Mouse (Mus musculus): ENCODE measurements at regions not wholly inside any gene's neighbourhood (a gene's known extent, or its start where the extent isn't known, plus 50 kb on each side); places are given as distances from the start of the nearest gene placed in this dataset.

DNA sequence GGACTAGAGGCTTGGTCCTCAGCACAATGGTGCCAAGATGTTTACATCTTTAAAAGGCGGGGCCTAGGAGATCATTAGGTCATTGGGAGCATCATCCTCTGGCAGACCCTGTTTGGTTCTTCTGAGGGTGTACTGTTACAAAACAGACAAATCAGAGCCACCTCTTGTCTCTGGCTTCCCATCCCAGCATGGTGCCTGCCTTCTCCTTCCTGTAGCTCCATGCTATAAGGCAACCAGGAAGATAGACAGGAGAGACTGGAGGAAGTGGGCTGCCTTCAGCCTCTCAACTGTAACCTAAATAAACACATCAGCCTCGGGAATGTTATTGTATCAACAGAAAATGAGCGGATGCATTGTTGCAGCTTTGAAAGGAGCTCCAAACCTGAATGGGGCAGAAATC is 529.8 kb upstream of the Gm765 start:
- ATAC-seq (replicated peaks; ENCODE audit: low read depth, poor library complexity, severe bottlenecking): no peak

DNA sequence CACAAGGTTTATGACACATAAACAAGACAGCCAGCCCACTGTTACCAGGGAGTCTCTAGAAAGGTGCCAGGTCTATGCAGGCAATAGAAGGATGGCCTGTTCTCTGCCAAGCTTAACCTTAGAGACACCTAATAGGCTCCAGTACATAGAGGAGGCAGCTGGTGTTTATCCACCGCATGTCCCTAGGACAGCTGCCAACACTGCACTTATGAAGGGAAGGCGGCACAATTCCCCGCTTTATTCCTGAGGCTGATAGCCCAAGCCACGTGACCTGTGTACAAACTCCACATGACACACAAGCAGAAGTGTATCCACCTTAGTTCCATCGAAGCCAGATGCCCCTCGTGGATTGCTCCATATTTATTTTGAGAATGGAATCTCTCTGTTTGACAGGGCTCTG is 527.2 kb upstream of the Gm765 start:
- ATAC-seq (replicated peaks; ENCODE audit: low read depth, poor library complexity, severe bottlenecking): no peak

DNA sequence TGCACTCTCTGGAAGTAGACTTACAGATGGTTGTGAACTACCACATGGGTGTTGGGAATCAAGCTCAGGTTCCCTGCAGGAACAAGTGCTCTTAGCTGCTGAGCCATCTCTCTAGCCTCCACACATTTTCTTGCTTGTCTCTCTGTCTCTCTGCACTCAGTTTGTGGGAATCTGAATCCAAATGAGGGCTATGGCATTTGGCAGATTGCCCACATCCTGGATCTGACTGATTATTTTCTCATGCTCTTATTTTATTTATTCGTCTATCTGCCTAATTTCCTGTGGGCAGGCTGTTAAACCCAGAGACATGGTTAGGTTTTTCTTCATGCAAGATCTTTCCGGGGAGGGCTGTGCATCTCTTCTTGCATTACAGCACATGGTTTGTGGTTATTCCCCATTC is 521.8 kb upstream of the Gm765 start:
- ATAC-seq (replicated peaks; ENCODE audit: low read depth, poor library complexity, severe bottlenecking): no peak

DNA sequence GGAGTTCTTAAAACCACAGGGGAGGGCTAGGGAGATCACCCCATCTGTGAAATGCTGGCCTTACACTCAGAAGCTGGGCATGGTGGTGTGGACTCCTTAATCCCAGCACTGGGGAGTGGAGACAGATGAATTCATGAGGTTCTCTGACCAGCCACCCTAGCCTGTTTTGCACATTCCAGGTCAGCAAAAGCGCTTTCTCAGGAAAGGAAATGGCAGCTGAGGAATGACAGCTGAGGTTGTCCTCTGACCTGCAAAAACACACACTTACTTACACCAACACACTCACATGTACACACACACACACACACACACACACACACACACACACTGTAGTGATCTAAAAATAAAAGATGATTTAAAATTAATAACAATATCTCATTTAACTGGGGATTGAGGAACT is 513.4 kb upstream of the Gm765 start:
- ATAC-seq (replicated peaks; ENCODE audit: low read depth, poor library complexity, severe bottlenecking): no peak

DNA sequence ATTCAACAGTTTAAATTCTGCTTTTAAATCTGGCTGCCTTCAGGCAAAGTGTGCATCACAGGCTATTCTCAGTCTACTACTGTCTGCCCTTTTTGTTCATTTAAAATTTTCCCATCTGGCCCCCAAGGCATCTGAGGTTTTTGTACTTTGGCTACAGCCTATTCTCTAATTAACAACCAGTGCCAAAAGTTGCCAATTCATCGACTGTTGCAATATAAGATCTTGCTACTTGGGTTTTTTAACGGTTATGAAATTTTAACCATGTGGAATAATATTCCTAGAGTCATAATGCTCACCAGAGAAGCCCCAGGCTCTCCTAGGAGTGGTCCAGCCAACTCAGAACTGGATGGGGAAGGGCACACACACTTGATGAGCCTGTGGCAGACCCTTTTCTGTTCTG is 508.4 kb upstream of the Gm765 start:
- ATAC-seq (replicated peaks; ENCODE audit: low read depth, poor library complexity, severe bottlenecking): no peak

DNA sequence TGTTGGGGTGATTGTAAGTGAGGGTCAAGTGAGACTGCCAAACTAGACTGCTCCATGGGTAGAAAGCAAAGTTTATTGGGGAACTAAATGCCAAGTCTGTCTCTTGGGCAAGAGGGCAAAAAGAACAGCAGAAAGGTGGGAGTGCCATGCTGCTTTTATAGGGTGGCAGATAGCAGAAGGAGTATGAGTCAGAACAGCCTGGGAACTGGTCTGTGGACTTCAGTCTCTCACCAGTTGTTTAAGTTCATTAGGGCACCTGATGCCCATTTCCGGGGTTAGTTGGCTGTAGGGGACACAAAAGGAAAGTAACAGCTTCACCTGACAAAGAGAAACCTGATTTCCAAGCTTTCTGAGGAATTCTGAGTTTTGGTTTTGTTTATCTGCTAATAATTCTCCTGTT is 506.3 kb upstream of the Gm765 start:
- no peak for ATAC-seq (replicated peaks; ENCODE audit: low read depth, poor library complexity, severe bottlenecking)

DNA sequence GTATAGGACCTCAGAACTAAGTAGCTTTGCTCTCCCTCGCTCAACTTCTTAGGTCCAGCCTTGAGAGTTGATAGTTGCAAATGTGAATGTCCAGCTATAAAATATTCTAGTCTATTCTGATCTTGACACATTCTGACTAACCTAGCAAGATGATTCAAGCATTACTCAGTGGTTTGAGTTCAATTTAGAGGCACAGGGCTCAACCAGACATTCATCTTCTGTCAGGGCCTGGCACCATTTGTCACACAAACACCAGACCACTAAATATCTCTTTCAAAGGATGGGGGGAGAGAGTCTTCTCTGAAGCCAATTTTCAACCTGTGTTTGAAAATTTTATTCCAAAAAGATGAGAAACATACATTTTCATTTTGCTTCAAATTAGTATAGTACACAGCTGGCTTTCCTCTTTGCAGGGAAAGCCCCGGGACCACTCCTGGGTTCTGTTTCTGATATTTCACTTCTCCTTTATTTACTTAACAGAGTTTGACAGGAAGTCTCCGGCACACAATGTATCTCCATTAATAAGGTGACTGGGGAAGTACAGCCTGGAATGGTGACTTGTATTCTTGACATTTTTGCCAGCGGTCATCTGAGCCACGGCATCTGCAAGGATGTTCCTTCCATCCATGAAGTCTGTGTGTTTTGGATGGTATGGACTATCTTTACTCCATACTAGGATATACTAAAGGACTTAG is 503.6 kb upstream of the Gm765 start:
- ATAC-seq (replicated peaks; ENCODE audit: low read depth, poor library complexity, severe bottlenecking): peak; percentile 59

DNA sequence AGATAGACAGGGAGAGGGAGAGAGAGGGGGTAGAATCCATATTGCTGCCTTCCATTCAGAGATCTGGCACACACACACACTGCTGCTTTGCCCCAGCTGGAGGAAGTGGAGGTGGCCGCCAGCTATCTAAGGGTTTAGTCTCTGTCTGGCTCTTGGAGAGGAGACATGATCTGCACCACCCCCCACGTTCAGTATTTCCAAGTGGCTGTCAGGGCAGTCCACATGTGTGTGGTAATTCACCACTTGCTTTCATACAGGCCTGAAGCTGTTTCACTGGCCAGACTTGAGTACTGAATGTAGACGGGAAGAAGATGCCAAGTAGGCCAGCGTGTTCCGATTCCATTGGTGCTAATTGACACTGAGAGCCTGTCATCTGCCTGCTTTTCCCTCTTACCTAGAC is 501.0 kb upstream of the Gm765 start:
- ATAC-seq (replicated peaks; ENCODE audit: low read depth, poor library complexity, severe bottlenecking): peak; percentile 70

DNA sequence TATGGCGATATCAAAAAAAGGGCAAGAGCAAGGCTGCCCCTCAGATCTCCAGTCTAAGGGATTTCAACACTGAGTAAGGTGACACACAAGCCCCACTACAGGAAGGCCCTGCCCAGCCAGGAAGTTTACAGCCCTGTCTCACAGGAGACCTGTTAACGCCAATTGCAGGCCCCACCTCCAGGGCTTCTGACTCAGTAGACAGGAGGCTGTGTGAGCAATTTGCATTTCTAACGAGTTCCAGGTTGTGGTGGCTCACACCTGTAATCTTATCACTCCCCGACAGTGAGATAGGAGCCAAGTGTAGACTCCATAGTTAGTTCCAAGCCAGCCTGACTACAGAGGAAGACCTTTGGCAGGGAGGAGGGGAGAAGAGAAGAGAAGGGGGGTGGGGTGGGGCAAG is 500.4 kb upstream of the Gm765 start:
- ATAC-seq (replicated peaks; ENCODE audit: low read depth, poor library complexity, severe bottlenecking): 0 out of 2 replicates have a peak, but pooled peaks have one; percentile 48

DNA sequence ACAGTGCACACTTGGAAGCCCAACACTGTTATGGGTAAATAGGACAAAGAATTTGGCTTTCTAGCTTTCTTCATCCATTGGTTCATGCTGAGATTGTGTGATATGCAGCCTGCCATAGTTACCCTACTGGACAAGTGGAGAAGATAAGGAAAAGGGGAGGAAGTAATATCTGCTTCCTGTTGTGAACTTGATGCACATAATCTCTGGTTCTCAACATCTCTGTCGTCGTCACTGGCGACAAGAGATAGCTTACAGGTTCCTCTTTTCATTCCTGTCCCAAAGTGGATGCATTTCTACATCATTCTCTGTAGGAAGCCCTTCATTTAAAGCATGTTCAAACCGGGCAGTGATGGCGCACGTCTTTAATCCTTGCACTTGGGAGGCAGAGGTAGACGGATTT is 491.4 kb upstream of the Gm765 start:
- peak; percentile 91 for ATAC-seq (replicated peaks; ENCODE audit: low read depth, poor library complexity, severe bottlenecking)

DNA sequence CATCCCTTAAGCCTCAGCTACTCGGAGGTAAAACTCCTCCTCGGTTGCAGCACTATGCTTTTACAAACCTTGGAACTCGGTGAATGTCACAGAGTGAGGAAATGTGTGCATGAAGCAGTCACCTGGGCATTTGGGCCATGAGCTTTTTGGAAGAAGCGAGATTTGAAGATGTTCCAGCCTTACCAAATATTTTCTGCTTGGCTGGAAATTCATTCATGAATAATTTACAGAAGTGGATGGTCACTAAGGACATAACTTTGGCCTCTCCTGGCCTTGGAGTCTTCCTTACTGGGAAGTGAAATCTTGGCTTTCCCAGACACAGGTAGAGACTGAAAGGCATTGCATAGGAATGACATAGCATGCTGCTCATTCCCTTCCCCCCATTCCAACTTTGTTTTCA is 487.6 kb upstream of the Gm765 start:
- ATAC-seq (replicated peaks; ENCODE audit: low read depth, poor library complexity, severe bottlenecking): no peak

DNA sequence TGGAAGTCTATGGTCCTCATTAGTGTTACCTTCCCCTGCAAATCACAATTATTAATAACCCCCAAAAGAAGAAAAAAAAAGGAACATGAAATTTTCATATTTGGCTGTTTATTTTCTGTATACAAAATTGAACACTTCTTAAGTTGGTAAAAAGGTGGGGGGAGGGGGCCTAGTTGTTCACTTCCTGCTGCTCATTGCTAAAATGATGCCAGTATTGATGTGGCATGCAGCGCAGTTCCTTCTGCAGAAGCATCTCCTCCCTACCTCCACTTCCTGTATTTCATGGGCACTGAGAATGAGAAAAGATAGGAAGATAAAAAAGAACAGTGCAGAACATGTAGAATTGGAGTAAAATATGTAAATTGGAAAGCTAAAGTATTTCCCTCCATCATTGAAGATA is 465.5 kb upstream of the Gm765 start:
- ATAC-seq (replicated peaks; ENCODE audit: low read depth, poor library complexity, severe bottlenecking): no peak

DNA sequence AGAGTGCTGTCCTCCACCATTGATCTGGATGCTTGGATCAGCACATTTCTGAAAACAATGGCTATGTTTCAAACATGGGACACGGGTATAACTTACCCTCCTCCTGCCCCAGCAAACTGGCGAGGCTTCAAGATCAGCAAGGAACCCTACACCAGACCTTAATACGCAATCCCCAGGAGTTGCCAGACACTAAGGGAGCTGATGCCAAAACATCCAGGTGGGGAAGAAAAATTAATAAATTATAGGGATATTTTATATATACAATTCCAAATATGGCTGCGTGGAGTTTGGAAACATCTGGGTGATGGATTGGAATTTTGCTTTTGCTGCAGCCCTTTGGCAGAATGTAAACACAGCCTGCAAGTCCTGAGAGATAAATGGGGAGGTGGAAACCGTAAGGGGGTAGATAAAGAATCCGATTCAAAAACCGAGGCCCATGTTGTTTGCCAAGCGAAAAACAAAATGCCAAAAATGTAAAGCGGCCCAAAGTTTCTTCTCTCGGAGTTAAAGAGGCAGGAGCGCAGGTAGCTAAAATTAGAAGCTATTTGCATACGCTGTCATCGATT is 460.9 kb upstream of the Gm765 start:
- no peak for ATAC-seq (replicated peaks; ENCODE audit: low read depth, poor library complexity, severe bottlenecking)

DNA sequence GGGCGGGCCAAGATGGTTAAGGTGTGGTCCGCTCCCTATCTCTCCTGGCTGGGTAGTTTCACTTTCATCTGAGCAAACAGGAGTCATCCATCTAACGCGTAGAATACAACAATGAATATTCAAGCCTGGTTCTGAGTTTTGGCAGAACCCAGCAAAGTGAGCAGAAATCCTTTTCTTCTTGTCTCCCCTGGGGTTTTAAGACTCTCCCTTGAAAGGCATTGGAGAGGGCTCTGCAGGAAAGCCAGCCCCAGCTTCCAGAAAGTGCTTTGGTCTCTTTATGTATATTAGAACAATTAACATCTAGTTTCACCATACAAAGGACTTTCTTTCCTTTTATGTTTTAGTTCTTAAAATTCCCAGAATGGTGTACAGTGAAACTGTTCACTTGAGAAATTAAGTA is 458.5 kb upstream of the Gm765 start:
- no peak for ATAC-seq (replicated peaks; ENCODE audit: low read depth, poor library complexity, severe bottlenecking)

DNA sequence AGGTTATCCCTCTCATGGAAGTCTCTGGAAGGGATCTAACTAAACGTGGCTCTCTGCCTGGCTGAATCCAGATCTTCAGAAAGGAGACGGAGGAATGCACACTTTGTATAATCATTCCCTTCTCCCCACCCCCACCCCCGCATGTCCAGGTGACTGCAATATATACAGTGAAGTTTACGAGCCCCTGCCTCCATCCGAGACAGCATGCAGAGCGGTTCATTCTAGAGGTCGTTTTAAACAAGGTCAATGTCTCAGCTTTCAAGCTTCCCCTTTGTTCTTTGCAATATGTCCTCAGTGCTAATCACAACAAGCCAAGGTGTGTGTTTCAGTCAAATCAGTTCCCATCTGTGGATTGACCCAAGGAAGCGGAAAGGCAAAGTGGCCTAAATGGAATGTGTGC is 457.5 kb upstream of the Gm765 start:
- no peak for ATAC-seq (replicated peaks; ENCODE audit: low read depth, poor library complexity, severe bottlenecking)

DNA sequence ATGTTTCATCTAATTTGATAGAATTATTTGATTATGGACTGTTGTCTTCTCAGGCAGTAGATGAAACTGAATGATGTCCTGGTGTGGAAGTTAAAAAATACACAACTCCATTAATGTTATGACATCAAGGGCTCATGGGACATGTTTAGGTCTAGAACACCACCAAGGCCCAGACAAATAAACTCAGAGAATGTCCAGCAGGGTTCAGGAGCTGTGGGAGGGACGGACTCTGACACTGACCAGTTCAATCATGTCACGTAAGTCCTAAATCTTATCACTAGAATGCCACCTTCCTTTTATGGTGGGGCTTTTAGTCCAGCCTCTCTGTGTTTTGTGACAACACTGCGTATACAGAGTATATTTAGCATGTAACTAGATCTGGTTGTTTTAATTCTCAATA is 455.2 kb upstream of the Gm765 start:
- no peak for ATAC-seq (replicated peaks; ENCODE audit: low read depth, poor library complexity, severe bottlenecking)

DNA sequence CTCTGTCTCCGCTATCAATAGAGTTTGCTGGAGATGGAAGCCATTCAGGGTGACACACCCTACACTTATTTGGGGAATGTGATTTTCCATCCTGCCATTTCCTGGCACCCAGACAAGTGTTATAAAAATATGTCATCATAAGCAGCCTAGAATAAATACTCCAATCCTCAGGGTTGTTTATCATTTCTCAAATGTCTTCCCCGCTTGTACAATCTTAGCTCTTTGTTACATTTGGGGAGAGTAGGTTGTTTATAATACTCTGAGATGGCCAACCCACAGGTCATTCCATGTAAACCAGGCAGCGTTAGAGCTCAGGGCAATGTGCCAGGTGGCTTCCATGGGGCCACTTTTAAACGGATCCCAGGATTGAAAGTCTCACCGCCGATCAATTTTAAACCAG is 454.8 kb upstream of the Gm765 start:
- no peak for ATAC-seq (replicated peaks; ENCODE audit: low read depth, poor library complexity, severe bottlenecking)

DNA sequence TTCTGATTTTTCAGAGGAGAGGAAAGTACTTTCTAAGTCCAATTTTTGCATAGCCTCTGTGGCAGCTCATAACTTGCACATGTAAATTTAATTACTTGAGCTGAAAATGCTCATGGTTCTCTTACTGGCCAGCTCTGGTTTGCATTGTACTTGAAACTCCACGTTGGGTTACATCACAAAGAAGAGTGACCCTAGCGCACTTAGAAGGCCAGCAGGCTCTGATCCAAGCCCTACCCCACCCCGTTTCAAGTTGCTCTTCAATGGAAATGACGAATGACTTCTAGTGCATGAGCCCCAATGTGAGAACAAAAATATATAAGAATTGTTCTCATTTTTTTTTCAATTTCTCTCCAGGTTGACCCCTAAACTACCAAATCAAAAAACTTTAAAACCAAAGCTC is 454.1 kb upstream of the Gm765 start:
- ATAC-seq (replicated peaks; ENCODE audit: low read depth, poor library complexity, severe bottlenecking): no peak

DNA sequence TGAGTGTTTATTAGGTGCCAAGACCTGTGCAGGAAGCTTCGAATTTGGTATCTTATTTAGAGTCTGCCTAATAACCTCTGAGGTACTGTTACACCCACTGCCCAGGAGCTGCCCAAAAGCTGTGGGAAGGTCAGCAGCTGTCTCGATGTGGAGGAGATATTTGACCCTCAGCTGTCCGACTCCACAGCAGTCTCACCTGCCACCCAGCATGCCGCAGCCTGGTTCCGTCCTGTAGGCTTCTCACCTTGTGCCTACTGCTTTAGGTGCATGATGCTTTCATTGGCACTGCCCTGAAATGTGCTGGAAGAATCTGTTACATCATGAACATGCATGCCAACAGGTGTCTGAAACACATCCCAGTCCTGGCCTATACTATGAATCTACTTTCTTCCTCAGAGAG is 444.9 kb upstream of the Gm765 start:
- ATAC-seq (replicated peaks; ENCODE audit: low read depth, poor library complexity, severe bottlenecking): no peak

DNA sequence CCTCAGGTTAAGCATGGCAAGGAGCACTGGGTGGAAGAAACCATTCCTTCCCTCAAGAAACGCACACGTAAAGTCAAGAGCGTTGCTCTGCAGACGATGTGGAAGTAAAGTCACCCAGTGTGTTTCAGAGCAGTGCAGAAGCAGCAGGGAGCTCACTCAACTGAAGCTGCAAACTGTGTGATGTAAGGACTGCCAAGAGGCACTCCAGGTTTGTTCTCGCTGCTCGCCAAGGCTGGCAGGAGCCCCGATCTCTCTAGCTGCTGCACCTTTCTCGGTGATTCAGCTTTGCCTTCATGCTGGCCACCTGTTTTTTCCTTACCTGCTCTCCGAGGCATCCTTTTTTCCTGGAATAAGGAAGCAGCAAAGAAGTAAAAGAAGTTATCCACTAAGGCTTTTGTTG is 439.5 kb upstream of the Gm765 start:
- ATAC-seq (replicated peaks; ENCODE audit: low read depth, poor library complexity, severe bottlenecking): no peak

DNA sequence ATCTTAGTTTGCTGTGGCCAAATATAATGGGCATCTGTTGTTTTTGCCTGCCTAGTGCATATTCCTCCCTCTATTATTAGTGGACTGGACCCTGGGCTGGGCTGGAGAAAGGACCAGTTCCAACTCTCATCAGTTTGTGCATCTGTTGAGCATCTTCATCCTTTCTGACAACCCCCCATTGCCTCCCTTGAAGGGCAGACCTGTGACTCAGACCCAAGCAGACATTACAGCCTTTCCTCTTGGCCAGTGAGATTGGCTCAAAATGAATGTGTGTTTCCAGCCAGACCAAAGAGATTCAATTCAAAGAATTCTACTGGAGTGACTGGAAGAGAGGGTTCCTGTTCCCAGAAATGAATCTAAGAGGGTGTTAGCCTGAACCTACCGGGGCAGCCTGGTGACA is 433.2 kb upstream of the Gm765 start:
- ATAC-seq (replicated peaks; ENCODE audit: low read depth, poor library complexity, severe bottlenecking): no peak

DNA sequence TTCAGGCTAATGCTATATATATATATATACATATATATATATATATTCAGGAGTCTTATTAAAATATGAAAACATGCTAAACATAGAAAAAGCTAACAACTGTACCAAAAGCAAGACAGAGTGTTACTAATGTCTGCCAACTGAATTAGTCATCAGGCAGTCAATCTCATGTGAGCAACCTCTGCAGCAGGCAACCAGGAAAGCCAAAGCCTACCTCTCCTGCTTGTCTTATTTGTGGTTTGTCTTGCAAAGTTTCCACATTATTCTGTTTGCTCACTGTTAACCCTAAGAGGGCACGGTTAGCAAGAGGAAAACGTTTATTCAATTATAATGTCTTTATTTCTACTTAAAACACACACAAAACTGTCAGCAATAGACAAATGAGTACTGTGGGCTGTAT is 427.4 kb upstream of the Gm765 start:
- no peak for ATAC-seq (replicated peaks; ENCODE audit: low read depth, poor library complexity, severe bottlenecking)
